Mouse (Mus musculus): ENCODE data around the gene Tmem185b.

Tmem185b gene

GRCm38 (mm10) chr1:119525689-119526591 is at the start of gene Tmem185b:
Gene Tmem185b, plus strand, starts transcription at chr1:119526160.
- DNase-seq (ENCODE audit: inconsistent age in 2 of 2, low spot score in 1 of 2), result peak; percentile 95 to 99

DNA sequence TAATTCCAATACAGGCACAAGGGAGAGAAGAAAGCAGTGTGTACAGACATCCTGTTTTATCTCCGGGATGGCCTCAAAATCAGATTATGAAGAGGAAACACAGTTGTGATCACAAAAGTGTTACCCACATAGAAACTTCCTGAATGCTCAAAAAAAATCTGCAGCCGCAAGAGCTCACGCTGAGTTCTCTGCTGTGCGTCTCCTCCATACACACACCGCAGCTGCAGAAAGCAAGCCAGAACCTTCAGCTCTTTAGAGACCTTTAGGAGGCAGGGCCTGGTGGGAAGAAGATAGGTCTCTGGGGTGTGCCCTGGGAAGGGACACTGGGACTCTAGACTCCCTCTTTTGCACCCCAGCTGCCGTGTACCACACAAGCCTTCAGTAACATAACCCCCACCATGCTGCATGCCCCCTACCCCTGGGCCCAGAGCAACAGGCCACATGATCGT is 49.0 kb upstream of the Tmem185b start:
- no peak for DNase-seq (ENCODE audit: inconsistent age in 2 of 2, low spot score in 1 of 2)

- DNase-seq (ENCODE audit: inconsistent age in 2 of 2, low spot score in 1 of 2), result peak in 1 of 2 experiments; percentile 88
Observed at GRCm38 (mm10) chr1:119479641-119480040, 46.3 kb upstream of the Tmem185b start.

- no peak for DNase-seq (ENCODE audit: inconsistent age in 2 of 2, low spot score in 1 of 2)
Observed at GRCm38 (mm10) chr1:119480678-119481077, 45.3 kb upstream of the Tmem185b start.

GRCm38 (mm10) chr1:119481205-119481932 is 44.6 kb upstream of the Tmem185b start:
- DNase-seq (ENCODE audit: inconsistent age in 2 of 2, low spot score in 1 of 2), result no peak

GRCm38 (mm10) chr1:119482891-119483290 is 43.1 kb upstream of the Tmem185b start:
- peak in 1 of 2 experiments; percentile 56 for DNase-seq (ENCODE audit: inconsistent age in 2 of 2, low spot score in 1 of 2)

DNA sequence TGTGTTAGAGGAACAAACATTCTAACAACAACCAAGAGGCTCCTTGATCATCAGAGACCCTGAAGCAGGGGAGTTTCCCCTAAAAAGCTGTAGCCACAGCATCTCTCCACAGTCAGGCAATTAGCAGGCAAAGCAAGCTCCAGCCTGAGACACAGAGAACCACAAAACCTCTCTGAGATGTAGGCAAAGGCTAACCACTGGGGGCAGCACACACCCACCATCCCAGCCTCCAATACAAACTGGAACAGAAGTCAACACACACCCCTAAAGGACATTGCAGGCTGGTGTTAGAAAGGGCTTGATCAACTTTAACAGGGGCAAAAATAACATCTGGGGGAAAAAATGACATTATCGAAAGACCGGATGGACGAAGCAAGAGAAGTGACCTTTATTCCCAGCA is 41.5 kb upstream of the Tmem185b start:
- DNase-seq (ENCODE audit: inconsistent age in 2 of 2, low spot score in 1 of 2), result peak; percentile 40 to 78

DNA sequence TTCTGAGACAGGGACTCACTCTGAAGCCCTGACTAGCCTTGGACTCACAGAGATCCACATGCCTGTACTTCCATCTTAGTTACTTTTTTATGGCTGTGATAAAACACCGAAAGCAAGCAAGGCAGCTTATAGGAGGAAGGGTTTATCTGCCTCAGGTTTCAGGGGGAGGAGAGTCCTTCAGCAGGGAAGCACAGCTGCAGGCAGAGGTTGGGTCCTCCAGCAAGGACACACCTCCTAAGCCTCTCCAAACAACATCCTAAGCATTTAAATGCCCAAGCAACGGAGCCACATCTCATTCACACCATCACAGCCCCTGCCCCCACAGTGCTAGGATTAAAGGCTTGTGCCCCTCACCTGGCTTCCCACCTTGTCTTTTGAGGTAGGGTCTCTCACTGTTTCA is 40.1 kb upstream of the Tmem185b start:
- DNase-seq (ENCODE audit: inconsistent age in 2 of 2, low spot score in 1 of 2), result no peak

GRCm38 (mm10) chr1:119487917-119488590 is 37.9 kb upstream of the Tmem185b start:
- no peak for DNase-seq (ENCODE audit: inconsistent age in 2 of 2, low spot score in 1 of 2)

GRCm38 (mm10) chr1:119490765-119491164 is 35.2 kb upstream of the Tmem185b start:
- DNase-seq (ENCODE audit: inconsistent age in 2 of 2, low spot score in 1 of 2), result peak in 1 of 2 experiments; percentile 56

- DNase-seq (ENCODE audit: inconsistent age in 2 of 2, low spot score in 1 of 2), result peak; percentile 92 to 95
Observed at GRCm38 (mm10) chr1:119492097-119492496, 33.9 kb upstream of the Tmem185b start.

- DNase-seq (ENCODE audit: inconsistent age in 2 of 2, low spot score in 1 of 2), result no peak
Observed at GRCm38 (mm10) chr1:119492505-119492904, 33.5 kb upstream of the Tmem185b start.

DNA sequence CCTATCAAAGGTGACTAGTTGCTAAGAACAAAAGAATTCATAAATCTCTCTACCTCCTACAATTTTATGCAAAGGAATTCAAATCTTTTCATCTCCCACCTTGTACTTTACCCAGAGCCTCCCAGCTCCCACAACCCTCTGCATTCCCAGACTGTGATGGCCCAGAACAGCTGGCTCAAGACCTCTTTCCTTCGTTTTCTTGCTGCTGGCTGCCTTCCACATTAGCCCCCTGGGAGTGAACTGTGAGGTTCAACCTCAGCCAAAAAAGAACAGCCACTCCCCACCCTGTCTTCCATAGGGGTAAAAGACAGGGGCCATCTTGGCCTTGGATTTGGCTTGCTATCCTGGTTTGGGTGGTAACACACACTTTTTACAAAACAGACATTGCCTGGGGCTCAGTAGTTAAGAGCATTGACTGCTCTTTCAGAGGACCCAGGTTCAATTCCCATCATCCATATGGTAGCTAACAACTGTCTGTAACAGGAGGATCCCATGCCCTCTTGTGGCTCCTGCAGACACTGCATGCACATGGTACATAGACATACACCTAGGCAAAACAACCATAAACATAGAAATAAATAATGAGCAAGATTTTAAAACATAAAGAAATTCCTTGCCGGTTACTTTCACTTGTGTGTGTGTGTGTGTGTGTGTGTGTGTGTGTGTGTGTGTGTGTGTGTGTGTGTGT is 31.8 kb upstream of the Tmem185b start:
- no peak for DNase-seq (ENCODE audit: inconsistent age in 2 of 2, low spot score in 1 of 2)

DNA sequence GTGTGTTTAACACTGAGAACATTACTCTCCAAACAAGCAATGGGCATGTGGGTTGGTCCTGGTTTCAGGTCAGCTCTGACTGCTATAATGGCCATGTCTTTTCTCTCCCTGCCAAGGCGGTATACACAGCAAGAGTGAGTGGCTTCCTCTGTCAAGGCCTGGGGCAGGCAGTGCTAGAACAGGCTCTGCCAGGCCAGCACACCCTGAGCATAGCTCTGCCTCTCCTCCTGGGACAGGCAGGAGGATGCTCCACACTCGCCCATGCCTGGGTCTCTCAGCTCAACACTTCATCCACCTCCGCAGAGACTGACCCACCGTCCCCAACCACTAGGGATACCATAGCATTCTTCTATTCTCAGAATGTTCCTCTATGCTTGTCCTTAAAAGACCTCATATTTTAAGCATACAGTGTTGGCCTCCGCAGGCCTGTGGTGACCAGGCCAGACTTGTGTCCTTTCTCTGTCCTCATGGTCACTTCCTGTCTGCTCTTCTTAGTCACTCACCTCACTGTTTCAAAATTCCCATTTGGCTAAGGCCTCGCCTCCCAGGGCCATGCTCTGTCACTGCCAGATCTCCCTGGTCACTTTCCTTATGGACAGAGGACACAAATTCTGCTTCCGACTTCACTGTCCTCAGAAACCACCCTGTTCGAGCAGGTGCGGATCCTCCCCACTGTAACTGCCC is 31.1 kb upstream of the Tmem185b start:
- DNase-seq (ENCODE audit: inconsistent age in 2 of 2, low spot score in 1 of 2), result peak; percentile 58 to 88

GRCm38 (mm10) chr1:119495396-119495775 is 30.6 kb upstream of the Tmem185b start:
- DNase-seq (ENCODE audit: inconsistent age in 2 of 2, low spot score in 1 of 2), result peak in 1 of 2 experiments; percentile 38

GRCm38 (mm10) chr1:119497346-119498004 is 28.5 kb upstream of the Tmem185b start:
- peak in 1 of 2 experiments; percentile 29 for DNase-seq (ENCODE audit: inconsistent age in 2 of 2, low spot score in 1 of 2)

DNA sequence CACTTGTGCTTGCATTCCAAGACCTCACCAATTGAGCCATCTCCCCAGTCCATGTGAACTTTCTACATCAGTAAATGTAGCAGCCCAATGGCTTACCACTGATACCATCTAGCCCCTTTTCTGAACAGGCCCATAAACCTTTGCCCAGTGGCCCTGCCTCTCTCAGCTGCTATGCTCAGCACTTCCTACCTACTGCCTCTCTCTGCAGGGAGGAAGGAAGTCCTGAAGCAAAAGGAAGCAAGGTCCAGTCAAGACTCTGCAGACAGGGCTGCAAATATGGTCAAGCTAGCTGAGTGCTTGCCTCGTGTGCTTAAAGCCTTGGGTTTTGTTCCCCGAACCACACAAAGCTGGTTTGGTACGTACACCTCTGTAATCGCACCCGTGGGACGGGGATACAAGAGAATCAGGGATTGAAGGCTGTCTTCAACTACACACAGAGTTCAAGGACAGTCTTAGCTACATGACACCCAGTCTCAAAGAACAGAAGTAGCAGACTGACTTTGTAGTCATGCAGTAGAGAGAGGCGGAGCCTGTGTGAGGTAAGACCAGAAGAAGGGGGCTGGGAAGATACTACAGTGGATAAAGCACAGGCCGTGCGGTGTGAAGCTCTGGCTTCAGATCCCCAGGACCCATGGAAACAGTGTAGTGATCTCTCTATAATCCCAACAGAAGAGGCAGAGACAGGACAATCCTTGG is 27.3 kb upstream of the Tmem185b start:
- DNase-seq (ENCODE audit: inconsistent age in 2 of 2, low spot score in 1 of 2), result peak in 1 of 2 experiments; percentile 75

DNA sequence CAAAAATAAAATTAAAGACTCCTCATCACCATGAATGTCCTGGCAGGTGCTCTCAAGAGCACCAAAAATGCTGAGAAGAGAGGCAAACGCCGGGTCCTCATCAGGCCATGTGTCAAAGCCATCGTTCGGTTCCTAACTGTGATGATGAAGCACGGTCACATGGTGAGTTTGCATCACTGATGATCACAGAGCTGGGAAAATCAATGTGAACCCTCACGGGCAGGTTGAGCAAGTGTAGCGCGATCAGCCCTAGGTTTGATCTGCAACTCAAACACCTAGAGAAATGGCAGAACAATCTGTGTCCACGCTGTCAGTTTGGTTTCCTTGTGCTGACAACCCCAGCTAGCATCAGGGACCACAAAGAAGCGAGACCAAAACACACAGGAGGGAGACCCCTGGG is 26.5 kb upstream of the Tmem185b start:
- DNase-seq (ENCODE audit: inconsistent age in 2 of 2, low spot score in 1 of 2), result no peak

DNA sequence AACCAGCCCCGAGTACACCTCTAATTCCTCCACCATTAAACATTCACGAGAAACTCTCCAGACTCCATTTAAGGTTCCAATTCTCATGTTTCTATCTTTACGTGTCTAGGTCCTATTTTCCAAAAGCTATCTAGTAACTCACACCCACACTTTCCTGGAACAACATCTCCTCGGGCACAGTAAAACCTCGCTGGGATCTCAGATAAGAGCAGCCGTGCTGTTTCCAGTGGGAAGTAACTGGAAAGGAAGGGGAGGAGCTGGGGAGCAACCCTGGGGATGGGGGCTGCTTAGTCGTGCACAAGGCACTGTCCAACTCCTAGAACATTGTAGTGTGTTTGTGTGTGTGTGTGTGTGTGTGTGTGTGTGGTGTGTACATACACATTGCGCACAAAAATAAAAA is 24.1 kb upstream of the Tmem185b start:
- DNase-seq (ENCODE audit: inconsistent age in 2 of 2, low spot score in 1 of 2), result no peak

Measured in adrenal gland, adult (tissue).